Mouse (Mus musculus): Measurements from ENCODE around the gene Thra.

Thra gene

DNA sequence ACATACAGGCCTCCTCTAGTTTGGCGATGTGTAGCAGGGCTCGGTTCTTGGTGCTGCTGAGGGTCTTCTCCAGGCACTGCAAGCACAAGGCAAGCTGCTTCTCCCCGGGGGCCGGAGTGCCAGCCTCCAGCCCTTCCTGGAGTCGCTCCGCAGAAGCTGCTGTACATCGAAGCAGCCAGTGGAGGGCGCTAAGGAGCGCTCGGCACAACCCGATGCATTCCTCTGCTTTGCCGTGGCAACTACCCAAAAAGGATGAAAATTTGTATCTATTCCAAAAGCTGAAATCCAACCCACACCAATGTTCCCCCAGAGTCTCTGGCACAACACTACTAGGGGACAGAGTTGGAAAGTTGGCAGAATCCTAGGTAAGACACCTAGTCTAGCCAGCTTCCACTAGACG is 22.5 kb upstream of the Thra start:
- WGBS = 9% methylated on average over 13 of the region's 13 CpGs

DNA sequence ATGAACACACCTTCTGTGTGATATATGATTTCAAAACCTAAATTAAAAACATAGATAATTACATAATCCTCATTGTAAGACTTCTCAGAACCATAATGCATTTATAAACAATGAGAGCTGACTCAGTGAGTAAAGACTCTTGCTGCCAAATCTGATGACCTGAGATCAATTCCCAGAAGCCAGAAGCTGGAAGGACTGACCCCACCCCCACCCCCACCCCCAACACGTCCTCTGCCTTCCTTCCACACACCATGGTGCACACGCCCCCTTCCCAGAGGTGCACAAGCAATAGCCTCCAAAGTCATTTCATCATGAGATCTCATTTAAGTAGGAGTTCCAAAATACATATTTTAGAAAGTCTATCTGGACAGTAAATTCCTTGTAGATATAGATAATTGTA is 19.7 kb upstream of the Thra start:
- 57% methylated on average over 2 of the region's 2 CpGs for WGBS

DNA sequence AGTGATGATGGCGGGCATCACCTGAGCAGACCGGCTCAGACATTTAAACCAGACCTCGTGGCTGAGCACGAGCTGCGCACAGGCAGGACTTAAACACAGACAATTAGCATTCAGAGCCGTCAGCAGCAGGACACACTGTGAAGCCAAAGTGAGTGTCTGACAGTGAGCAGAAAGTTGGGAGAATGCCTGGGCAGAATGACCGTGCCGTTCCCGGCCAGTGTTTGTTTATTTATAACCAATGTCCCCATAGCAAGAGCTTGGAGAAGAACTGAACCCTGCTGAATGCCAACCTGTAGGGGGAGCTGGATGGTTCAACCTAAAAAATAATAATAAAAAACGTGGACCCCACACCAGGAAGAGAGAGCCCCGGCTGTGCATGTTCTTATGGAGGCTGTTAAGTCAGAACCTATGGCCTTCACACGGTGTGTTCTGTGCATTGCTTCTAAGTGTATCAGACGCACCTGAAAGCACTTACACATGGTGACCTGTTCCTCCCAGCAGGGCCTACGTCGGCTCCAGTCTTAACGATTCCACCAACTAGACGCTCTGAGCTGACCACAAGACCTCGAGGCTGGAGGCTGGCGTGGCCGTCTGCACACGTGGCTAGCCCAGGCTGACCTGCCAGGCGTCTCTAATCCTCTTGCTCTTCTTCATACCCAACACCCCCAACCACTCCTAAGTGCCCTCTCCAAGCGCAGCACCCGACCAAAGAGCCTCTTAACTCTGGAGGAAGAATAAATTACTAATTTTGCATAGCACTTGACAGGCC is 18.8 kb upstream of the Thra start:
- WGBS = 50% methylated on average over 24 of the region's 24 CpGs

DNA sequence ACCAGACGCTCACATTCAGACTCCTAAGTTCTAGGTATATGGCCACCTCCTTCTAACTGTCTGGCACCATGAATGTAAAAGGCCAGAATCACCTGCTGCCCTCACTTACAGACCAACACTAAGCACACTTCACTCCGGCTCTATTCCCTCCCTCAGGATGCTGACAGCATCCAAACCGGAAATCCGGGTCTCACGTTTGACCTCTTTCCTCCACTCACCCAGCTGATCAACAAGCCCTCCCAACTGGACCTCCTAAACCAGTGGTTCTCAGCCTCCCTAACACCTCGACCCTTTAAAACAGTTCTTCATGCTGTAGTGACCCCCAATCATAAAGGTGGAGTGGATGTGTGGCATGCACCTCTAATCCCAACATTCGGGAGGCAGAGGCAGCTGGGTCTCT is 17.3 kb upstream of the Thra start:
- 74% methylated on average over 7 of the region's 7 CpGs for WGBS

DNA sequence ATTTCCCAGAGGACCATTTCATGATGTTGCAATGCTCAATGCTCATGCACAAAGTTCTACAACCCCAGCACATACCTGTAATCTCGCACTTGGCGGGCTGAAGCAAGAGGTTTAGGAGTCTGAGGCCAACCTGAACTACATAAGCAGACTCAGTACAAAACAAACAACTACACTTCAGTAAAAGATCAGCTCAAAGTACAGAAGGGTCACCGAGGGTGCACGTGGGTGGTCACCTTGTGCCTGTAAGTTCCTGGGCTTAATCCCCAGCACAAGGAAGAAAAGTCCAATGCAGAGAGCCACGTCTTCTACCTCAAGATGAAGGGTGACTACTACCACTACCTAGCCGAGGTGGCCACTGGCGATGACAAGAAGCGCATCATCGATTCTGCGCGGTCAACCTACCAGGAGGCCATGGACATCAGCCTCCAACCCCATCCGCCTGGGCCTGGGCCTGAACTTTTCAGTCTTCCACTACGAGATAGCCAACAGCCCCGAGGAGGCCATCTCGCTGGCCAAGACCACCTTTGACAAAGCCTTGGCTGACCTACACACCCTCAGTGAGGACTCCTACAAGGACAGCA is 14.4 kb upstream of the Thra start:
- 93% methylated on average over 15 of the region's 15 CpGs for WGBS

DNA sequence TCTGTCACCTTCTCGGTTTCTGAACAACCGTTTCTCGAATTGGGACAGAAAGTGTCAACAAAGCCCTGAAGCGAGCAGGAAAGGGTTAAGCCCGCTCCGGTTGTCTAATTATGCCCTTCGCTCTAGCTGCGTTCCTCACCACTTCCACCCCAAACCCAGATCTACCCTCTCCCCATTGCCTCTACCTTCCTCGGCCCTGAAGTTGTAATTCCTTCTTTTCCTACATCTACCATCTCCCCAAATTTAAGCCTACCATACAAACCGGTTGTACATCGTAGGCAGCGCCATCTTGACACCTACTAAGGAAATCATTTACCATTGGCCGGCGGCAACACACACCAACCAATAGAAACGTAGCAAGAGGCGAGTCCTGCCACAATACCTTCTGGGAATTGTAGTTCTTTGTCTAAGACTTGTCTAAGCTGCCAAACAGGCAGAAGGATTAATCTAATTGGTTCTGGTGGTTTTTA is 11.3 kb upstream of the Thra start, which contains the start of gene Med24:
TSS of gene Med24 (minus strand) at position 317 of the 470 bp plus-strand sequence.
- WGBS = under 1% methylated on average over 16 of the region's 16 CpGs

DNA sequence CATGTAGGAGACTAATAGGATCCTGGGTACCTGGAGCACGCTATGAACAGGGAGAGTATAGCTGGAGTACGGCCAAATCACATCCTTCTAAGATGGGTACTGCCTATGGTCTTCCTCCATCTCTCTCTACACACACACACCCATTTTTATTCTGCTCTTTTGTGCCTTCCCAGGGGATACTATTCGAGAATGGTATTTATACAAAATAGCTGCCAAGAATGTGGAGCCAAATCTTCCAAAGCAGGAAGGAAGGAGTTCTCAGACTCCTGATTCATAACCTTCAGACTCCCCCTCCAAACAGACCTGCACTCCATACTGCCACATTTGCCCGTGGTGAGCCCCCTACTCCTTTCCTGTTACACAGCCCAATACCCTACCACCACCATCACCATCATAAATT is 9.7 kb upstream of the Thra start:
- WGBS = 33% methylated on average over 4 of the region's 4 CpGs

DNA sequence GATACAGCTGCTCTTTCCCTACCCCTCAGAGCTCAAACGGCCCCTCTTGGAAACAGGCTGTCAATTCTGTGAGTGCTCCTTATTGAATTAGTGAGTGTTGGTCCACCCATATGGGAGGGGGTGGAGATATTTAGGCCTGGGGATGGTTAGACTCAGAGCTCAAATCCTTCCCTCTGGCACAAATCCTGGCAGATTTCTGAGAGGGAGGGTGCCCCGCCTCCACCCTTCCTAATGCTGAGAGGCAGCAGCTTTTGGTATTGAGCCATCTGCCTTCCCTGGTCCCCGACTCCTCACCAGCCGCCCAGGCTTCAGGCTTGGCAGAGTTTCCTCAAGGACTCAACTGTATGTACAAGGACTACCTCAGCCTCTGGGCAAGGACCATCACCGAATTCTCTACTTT is 9.3 kb upstream of the Thra start:
- 18% methylated on average over 5 of the region's 5 CpGs for WGBS

DNA sequence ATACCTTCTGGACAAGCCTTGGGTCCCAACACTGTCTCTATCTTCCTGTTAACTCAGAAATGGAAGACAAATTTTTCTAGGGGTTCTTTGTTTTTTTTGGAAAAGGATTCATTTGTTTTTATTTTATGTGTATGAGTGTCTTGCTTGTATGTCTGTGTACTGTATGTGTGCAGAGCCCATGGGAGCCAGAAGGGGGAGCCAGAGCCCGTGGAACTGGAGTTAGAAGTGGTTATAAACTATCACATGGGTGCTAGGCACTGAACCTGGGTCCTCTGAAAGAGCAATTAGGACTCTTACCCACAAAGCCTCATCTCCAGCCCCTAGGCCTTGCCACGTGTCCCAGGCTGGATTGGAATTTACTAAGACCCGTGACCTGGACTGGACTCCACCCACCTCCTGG is 6.4 kb upstream of the Thra start:
- 78% methylated on average over 3 of the region's 3 CpGs for WGBS

DNA sequence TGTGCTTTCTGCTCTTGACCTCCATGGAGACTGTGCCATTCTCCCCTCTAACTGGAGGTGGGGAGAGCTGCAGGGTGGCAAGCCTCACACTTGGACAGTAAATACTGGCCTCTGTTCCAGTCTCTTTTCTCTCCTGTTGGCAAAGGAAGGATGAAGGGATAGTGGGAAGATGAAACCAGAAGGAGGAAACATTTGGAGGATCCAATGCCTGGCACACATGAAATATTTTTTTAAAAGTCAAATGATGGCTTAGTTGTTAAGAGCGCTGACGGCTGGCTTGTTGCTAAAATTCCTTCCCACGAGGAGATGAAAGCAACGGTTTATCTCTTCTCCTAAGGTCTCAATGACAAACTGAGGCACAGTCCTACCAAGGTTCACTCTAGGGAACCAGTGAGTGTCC is 5.3 kb upstream of the Thra start:
- WGBS = 52% methylated on average over 4 of the region's 4 CpGs

DNA sequence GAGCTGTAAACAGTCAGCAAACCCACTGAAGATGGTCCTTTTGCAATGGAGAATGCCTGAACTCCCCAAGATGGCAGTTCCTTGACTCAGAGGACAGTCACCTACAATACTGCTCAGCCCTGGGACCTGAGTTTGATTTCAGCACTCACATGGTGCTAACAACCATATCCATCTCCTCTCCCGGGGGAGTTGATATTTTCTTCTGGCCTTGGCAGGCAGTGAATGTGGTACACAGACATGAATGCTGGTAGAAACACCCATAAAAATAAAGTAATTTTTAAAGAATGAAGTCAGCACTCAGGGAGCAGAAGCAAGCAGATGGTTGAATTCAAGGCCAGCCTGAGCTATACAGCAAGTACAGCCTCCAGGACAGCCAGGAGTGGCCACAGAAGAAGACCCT is 4.3 kb upstream of the Thra start:
- 50% methylated on average over 1 of the region's 1 CpGs for WGBS

DNA sequence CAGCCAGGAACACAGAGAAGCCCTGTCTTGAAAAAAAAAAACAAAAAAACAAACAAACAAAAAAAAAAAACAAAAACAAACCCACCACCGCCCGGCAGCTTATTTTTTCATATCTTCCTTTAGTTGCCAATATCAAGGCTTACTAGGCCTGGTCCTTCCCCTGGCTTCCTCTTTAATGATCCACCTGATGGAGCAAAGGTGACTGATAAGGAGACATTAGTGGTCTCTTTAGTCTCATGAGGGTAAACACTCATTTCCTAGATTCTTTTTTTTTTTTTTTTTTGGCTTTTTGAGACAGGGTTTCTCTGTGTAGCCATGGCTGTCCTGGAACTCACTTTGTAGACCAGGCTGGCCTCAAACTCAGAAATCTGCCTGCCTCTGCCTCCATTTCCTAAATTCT is 3.2 kb upstream of the Thra start:
- WGBS = 85% methylated on average over 2 of the region's 2 CpGs

DNA sequence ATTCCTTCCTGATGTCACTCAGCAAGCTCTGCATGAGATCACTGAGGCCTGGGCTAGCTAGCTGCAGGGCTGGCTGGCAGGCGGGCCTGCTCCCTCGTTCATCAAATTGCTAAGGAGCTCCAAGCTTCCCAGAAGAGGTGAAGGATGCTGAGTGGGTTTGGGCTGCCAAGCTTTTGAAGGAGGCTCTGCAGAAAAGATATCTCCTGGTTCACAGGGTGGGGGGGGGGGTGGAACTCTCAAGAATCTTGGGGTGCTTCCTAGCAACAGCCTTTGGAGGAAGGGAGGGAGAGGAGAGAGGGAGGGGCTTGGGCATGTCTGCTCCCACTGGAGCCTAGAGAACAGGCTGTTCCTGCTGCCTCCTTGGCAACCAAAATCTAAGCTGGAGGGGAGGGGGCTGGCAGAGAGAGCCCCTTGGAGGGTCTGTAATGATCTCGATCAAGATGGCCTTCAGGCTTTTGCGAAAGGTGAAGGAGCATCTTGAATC is 2.0 kb upstream of the Thra start:
- WGBS = 25% methylated on average over 4 of the region's 4 CpGs

DNA sequence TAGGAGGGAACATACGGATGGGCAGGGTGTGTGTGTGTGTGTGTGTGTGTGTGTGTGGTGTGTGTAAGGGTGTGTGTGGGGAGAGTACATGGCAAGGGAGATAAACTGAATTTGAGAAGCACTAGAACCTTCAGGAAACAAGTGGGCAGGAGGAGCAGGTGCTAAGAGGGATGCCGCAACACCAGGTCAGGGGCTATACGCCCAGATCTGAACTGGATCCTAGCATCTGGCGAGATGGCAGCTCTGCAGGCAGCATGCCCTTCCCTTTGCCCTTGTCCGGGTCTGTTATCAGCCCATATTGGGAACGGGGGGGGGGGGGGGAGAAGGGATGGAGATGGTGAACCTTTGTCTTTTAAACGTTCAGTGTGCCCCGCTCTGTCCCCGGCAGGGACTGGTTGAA is 1.5 kb upstream of the Thra start:
- 53% methylated on average over 9 of the region's 9 CpGs for WGBS

DNA sequence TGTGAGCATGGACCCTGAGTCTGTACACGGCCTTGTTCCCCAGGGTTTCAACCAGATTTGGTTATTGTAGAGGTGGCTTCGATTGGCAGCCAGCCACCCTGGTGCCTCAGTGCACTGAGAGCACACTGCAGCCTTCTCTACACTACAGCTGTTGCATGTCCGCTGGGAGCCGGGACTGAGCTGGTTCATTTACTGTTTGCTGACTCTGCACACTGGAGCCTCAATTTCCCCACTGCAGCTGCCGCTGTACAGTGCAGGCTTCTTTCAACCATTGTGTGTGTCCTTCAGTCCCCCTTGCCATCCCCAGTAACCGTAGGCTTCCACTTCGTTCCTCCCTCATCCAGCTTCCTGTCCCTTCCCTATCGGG is 429 bp upstream of the Thra start:
- WGBS = 6% methylated on average over 8 of the region's 8 CpGs

DNA sequence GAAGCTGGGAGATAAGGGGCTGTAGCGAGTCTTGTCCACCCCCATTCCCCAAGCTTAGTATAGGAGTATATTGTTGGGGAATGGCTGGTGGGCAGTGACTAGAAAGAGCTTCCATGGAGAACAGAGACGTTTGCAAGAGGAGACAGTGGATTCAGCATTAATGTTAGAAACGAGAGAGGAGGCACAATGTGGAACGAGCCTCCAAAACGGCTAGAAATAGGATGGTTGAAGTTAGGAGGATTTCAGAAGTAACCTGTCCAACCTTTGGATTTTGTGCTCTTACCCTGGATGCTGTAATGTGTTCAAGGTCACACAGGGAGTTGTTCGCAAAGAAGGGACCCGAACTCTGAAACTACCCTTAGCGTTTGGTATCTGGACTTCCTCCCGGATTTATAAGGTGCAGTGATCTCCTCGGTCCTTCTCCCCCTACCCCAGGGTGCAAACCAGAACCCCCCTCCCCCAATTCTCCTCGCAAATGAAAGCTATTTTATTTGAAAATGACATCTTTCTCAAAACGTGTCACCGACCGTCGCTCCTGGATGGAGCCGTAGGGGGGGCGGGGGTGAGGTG is 698 bp downstream of the Thra start:
- 0% methylated on average over 17 of the region's 17 CpGs for WGBS

DNA sequence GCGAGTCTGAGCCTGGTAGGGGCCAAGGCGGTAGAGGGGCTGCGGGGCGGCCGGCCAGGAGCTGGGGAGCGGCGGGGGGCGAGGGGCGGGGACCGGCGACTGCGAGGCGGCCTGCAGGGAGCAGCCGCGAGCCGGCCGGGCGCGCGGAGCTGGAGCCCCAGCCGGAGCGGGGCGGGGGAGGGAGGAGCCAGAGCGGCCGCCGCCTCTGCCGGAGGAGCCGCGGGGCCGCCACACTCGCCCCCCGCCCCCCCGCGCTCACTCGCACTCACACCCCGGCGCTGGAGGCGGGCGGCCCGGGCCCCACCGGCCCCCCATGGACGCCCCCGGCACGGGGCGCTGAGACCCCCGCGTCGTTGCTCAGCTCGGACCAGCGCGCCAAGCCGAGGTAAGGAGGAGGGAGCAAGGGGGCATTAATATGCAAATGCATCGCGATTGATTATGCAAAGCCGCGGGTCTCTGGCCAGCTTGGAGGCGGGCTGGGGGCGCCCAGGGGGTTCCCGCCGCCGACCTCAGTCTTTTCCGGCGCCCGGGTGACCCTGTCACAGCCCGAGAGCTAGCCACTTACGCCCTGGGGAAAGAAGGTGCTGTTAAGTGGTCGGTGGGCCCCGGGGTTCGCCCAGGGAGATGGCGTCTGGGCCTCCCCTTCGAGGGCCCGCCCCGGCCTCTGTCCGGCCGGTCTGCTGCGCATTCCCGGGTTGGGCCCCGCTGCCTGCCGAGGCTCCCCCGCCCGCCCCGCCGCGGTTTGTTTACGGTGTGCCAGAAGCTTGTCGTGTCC is 1.4 kb downstream of the Thra start:
- 1% methylated on average over 84 of the region's 86 CpGs for WGBS

DNA sequence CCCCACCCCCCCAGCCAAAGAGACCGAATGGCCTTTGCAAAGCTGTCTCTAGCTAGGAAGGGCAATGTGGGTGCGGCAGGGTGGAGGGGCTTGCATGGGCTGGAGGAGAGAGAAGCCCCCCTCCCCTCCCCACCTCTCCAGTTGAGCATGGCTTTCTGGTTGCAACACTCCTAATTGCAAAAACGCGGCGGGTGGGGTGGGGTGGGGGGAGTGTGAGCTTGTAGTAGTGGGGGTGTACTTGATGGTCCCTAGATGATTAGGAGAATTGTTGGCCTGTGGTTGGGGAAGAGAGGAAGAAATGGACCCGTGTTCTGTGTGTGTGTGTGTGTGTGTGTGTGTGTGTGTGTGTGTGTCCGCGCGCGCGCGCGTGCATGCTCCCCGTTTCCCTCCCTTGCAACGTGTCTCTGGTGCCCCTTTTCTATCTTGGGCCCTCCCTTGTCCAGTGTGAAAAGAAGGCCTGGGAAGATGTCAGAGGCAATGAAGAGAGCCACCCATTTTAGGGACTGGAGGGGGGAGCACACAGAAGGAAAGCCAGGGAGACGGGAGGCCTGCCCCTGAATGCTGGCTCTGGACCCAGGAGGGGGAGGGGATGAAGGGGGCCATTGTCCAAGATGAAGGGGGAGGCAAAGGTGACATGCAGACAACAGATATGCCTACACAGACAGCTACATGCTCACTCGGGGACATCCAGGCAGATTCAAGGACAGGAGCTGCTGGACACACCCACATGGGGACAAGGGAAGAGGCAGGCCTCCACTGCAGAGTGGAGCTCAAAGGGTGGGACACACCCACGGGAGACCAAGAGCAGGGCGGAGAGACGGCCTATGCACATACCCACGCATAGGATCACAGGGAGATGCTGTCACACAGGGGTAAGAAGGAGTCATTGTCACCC is 2.2 kb downstream of the Thra start:
- 3% methylated on average over 21 of the region's 21 CpGs for WGBS

DNA sequence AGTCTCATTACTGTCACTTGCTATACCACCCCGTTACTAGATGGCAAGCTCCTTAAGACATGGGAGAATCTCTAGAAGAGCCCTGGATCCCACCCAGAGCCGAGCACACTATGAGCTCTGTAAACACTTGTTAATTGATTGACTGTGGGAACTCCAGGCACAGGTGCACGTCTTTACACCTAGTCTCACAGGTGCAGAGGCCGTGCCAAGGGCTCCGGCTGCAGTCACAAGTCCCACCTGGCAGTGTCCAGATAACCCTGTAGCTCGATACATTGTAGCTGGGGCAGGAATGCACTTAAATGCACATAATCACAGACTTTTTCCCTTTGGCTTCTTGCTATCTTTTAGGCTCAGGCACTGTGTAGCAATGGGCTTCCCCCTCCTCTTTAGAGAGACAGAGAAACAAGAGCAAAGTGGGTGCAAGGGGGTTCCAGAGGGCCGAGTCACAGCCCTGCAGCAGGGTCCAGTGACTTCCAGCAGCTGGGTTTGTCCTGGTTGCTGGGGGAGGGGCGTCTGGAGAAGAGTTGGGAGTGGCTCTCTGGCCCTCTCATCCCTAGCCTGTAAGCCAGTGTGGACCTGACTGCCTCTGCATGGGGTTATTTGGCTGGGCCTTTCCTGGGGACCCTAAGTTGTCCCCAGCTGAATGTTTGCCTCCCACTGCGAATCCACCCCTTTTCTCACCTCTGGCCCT is 3.4 kb downstream of the Thra start:
- WGBS = 11% methylated on average over 9 of the region's 9 CpGs

DNA sequence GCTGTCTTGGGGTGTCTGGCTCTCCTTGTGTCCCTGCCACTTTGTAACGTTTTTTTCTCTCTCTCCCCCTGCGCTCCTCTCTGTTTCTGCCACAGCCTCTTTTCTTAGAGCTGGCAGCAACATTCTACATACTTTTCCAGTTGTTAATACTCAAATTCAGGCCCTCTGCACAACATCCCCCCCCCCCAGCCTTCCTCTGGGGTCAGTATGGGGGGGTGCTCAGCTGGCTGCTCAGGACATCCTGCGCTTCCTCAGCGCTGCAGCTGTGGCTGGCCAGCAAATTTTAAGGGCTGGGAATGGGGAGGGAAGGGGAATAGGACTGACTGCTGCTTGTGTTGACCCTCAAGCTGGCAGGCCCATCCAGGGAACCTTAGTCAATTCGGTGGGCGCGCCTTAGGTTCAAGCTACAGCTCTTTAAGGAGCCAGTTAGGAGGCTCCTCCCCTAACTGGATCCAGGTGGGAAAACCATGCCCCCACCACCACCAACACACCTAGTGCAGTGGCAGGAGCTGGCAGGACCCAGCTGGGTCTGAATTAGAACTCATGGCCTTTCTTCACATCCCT is 4.1 kb downstream of the Thra start:
- WGBS = 18% methylated on average over 7 of the region's 7 CpGs
